Mouse (Mus musculus): Measurements from ENCODE around the gene Hpse.

Gene Hpse

DNA sequence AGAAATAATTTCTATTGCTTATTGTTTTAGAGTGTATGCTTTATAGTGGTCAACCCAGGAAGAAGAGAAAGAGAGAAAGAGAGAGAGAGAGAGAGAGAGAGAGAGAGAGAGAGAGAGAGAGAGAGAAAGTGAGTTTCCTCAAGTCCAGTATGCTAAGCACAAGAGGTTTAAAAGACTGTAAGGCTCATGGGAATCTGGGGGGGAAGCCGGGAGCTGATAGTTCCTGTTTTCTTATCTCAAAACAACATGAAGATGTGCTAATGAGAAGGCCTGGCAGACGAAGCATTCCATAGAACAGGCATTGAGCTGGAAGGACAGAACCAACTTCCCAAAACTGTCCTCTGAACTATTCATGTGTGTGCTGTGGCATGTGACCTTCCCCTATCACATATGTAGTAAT, 21.6 kb downstream of the Hpse start:
- ATAC-seq (ENCODE audit: insufficient number of reproducible peaks, low FRiP score, low TSS enrichment), result no peak

DNA sequence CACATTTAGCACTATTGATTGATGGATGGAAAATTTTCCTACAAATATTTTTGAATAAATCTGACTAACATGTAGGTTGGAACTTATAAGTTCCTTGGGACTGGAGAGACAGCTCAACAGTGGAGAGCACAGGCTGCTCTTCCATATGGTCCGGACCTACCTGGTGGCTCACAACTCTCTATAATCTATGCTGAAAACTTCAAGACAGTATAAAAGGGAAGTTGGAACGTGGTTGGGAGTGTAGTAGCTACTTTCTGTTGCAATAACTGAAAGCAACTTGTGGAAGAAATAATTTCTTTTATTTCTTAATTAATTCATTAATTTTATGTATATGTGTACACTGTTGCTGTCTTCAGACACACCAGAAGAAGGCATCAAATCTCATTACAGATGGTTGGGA, 22.1 kb downstream of the Hpse start:
- ATAC-seq (ENCODE audit: insufficient number of reproducible peaks, low FRiP score, low TSS enrichment), result no peak

DNA sequence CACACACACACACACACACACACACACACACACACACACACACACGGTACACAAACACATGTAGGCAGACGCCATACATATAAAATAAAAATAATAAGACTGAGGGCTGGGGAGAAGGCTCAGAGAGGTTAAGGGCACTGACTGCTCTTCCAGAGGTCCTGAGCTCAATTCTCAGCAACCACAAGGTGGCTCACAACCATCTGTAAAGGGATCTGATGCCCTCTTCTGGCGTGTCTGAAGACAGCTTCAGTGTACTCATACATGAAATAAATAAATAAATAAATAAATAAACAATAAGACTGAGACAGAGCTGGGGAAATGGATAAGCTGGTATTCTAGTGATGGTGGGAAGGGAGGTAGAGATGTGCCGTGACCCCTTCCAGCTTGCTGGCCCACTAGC, 33.9 kb downstream of the Hpse start:
- ATAC-seq (ENCODE audit: insufficient number of reproducible peaks, low FRiP score, low TSS enrichment), result no peak

DNA sequence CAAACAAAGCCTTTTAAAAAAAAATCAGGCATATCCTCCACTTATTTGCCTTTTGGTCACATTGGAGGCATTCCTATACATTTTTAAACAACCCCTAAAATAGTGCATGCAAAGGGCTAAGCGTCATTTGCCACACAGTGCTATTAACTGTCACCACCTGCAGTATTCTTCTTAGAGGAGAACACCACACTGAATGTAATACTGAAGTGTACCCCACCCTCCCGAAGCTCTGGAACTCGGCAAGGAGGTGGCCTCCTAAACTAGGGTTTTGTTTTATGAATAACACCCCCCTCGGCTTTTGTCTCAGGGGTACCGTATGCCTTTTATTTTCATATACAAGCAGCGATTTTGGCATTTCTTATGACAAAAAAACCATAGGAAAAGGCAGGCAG, 39.0 kb downstream of the Hpse start:
- no peak for ATAC-seq (ENCODE audit: insufficient number of reproducible peaks, low FRiP score, low TSS enrichment)

DNA sequence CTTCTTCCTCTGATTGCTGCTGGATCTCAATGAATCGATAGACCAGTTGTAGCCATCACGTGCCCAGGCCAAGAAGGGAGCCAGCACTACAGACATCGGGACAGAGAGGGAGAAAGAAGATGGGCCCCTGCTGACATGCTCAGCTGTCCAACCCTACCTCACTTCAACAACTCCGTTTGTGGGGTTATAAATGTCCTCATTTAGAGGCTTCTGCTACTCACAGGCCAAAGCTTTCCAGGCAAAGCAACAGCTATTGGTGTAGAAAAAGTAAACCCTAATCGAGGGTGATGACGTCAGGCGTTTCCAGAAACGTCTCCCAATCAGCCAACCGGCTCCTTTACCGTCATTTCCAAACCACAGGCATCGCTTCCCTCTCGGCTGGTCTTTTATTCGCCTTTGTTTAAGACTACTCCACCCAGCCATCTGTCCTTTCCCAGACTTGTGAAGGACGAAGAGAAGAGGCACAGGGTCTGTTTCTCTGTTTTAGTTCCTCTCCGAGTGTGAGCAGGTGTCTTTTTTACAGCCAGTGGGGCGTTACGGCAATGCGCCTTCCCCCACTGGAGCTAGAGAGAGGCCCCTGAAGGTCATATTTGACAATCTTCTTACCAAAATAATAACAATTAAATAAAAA, 39.5 kb downstream of the Hpse start:
- ATAC-seq (ENCODE audit: insufficient number of reproducible peaks, low FRiP score, low TSS enrichment), result no peak

DNA sequence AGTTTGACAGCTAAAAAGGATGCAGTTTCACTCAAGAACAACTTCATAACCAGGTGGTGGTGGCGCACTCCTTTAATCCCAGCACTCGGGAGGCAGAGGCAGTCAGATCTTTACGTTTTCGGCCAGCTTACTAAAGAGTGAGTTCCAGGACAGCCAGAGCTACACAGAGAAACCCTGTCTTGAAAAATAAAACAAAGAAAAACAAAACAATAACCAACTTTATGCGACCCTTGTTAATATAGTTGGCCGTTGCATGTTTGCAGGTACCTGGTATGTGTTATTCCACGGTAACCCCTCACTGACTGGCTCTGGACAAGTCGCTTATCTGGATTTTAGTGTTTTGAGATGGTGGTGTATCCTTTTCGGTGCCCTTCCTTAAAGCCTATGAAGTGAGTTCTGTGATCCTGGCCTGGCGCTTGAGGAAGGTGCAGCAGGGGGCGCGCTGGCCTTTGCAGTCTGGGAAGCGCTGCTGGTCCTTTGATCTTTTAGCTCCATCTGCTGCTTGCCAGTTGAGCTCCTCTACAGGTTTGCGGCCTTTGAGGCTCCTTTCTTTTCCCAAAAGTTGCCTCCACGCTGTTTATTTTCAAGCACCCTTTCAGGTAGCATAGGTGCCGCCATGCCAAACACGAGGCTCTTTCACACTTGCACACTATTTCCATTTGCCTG, 44.7 kb downstream of the Hpse start, which contains the start of gene Coq2:
Gene Coq2 (minus strand): TSS at position 430 of the 666 bp plus-strand sequence.
- peak; percentile 56; the same call in 1 of the 2 replicates for ATAC-seq (ENCODE audit: insufficient number of reproducible peaks, low FRiP score, low TSS enrichment)

DNA sequence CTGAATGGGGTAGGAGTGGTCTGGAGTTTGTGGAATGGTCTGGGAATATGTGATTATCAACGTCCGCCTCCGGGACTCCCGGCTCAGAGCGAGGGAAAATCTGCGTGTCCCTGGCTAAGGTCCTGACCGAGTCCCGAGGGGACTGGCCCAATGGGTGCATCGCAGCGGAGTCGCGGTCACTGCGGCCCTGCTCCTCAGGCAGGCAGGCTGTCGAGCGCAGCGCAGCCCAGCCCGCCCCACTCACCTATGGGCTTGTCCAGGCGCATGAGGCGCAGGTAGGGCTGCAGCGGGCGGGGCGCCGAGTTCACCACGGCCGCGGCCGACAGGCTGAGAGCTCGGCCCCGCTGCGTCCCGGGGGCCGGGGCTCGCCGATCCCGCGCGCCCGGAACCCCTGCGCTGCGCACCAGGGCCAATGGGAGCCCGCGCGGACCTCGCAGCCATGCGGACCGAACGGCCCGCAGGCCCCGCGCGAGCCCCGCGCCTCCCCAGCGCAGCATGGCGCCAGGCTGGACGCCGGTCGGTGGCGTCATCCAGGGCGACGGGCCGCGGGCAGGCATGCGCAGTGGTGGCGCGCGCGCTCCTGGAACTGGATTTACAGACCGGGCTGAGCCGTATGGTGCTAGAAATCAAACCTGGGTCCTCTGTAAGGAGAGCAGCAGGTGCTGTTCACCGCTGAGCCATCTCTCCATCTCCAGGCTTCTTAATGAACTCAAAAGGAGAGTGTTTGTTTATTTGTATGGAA, 45.6 kb downstream of the Hpse start:
- ATAC-seq (ENCODE audit: insufficient number of reproducible peaks, low FRiP score, low TSS enrichment), result peak; percentile 87

DNA sequence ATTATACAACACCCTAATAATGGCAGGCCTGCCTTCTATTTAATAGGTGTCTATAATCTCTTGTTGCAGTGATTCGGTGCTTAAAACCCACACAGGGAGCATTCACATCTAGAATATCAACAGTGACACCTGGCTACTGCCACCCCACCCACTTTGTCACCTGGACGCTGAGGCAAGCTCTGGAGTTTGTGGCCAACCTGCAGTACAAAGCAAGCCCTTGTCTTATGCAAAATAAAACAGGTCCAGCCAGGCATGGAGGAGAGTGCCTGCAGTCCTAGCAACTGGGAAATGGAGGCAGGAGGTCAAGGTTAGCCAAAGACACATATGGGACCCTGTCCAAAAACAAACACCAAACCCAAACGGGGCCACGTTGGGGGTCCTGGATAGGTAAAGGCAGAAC, 47.1 kb downstream of the Hpse start:
- ATAC-seq (ENCODE audit: insufficient number of reproducible peaks, low FRiP score, low TSS enrichment), result no peak

DNA sequence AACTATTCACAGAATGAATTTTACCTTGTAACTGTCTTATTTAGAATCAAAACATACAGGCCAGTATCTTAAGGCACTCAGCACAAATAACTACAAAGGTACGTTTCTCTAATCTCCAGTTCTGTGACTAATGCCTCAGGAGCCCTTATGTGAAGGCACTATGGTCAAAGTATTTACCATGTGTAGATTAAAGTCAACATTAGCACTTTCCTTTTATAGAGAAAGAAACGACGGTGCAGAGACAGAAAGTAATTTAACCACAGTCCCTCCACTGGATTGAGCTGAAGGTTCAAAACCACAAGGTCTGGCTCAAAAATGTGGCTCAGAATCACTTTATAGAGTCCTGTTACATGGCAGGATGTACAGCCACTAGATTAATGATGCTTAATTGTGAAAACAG, 47.6 kb downstream of the Hpse start:
- no peak for ATAC-seq (ENCODE audit: insufficient number of reproducible peaks, low FRiP score, low TSS enrichment)

DNA sequence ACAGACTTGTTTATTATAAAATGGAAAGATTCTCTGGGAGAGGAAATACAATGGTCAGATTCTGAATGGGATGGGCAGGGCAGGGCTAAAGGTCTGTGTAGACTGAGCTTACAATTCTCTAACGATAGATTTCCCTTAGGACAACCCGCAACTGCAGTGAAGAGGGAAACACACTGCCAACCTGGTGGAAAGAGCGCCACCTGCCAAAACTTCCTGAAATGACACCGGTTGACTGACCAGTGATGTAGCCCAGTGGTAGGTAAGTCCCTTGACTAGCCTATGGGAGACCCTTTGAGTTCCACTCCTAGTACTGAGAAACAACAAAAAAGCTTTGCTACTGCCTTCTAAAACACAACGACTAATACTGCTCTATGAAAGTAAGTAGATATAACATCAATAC, 48.1 kb downstream of the Hpse start:
- no peak for ATAC-seq (ENCODE audit: insufficient number of reproducible peaks, low FRiP score, low TSS enrichment)

DNA sequence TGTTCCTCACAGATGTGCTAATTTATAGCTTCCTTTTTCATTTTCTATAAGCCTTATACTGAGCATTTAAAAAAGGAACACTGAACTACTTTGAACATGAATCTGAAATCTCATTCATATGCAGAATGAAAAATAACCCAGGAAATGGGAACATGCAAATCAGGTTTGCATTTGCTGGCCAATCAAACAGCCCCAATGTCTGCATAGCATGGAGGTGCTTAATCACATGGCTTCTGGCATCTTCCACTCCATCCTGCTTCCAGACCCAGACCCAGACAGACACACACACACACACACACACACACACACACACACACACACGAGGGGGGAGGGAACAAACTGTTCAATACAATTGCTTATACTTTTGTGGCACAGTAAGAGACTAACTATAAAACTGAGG, 52.6 kb downstream of the Hpse start:
- ATAC-seq (ENCODE audit: insufficient number of reproducible peaks, low FRiP score, low TSS enrichment), result no peak

DNA sequence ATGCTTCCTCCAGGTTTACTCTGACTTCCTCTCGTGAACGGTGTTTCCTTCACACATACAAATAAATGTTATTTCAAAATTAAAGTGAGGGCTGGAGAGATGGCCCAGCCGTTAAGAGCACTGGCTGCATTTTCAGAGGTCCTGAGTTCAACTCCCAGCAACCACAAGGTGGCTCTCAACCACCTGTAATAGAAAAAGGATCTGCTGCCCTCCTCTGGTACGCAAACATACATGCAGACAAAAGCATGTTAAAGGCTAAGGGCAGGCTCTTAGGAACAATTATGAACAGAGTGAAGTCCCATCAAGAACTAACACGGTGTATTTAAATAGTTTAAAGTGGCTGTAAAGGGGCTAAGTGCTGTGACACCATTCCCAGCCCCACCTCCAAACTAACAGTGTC, 55.7 kb downstream of the Hpse start:
- no peak for ATAC-seq (ENCODE audit: insufficient number of reproducible peaks, low FRiP score, low TSS enrichment)

DNA sequence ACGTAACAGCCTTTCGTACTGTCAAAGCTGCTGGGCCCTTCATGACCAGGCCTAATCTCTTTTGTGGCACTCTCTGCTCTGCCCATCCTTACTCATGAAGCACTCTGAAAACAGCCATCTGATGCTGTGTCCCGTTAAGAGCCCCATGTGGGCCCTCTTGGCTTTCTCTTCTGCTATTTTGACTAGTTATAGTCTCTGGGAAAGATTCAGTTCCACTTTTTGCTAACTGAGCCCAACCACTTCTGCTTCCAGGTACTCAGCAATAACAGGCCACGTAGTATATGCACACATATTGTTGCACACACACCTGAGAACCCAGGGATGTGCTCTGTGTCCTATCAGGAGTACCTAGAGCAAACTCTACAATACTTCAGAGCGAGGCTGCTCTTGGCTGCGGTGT, 56.5 kb downstream of the Hpse start:
- no peak for ATAC-seq (ENCODE audit: insufficient number of reproducible peaks, low FRiP score, low TSS enrichment)

DNA sequence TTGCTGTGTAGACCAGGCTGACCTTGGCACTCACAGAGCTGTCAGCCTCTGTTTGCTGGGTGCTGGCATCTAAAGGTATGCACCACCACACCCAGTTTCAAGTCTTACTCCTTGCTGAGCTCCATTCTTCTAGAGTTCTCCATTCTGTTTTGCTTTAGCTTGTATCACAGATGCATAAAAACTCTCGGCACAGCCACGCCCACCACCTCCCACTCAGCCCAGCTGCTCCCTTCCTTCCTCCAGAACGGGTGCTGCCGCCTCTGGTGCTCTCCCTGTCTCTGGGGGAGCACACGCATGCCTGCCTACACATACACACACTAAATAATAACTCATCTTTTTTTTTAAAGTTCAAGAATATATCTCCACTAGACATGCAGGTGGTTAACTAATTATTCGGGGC, 61.1 kb downstream of the Hpse start:
- no peak for ATAC-seq (ENCODE audit: insufficient number of reproducible peaks, low FRiP score, low TSS enrichment)

DNA sequence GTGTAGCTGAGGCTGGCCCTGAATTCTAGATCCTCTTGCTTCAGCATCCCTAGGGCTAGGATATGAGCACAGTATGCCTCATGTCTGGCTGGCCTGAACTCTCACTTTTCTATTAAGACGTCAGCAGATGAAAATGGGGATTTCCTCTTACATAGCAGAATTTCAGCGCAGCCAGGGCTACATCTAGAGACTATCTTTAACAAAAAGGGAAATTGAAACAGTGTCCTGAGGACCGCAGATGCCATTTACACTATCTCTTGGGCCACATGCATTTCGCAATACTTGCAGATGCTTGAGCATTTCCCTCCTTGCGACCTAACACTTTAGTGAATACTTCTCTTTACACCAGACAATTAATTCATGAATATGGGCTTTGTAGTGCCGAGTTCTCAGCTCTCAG, 63.2 kb downstream of the Hpse start:
- no peak for ATAC-seq (ENCODE audit: insufficient number of reproducible peaks, low FRiP score, low TSS enrichment)

DNA sequence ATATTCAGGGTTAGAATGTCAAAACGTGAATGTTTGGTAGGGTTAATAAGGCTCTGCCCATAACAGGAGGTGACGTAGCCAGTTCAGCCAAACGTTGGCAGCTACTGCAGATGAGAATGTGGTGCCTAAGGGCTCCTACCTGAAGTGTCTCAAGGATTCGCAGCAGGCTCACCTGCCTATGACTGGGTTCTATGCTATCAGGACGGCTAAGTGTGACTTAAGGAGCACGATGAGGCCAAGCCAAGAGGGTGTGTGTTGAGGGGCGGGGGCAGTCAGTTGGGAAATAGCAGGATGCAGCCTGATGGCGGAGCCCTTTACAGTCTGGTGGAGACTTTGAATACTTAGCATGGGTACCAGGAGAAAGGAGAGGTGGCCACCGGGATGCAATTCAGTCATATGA, 67.2 kb downstream of the Hpse start:
- ATAC-seq (ENCODE audit: insufficient number of reproducible peaks, low FRiP score, low TSS enrichment), result no peak

DNA sequence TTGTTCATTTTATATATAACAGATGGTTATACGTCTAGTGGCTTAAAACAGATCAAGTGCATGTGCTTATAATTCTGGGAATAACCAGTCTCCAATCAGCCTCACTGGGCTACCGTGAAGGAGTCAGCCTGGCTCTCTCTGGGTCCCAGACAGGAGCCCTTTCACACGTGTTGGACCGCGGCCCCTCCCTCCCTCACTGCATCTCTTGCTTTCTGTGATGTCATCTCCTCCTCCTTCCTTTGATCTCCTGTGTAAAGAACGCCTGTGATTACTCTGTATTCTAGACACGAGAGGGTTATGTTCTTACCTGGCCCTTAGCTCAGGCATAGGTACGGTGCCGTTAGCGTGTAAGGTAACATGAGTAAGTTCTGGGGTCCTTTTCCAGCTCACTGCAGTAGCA, 68.0 kb downstream of the Hpse start:
- no peak for ATAC-seq (ENCODE audit: insufficient number of reproducible peaks, low FRiP score, low TSS enrichment)

DNA sequence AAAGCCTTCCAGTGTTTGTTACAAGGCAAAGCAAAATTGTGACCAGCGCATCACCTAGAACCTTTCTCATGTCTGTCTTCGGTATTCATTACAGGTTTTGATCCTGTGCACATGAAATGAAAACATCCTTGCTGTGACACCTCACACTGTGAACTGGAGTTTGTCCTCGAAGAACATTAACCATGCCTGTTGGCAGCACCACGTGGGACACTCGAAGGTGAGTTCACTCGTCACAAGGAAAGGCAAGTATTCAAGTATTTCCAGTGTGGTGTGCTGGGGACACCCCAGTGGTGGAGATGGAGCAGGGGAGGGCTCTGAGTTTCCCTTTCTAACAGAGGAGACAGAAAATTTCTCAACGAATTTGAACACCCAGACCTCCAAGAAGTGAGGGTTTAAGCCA, 68.5 kb downstream of the Hpse start:
- no peak for ATAC-seq (ENCODE audit: insufficient number of reproducible peaks, low FRiP score, low TSS enrichment)

DNA sequence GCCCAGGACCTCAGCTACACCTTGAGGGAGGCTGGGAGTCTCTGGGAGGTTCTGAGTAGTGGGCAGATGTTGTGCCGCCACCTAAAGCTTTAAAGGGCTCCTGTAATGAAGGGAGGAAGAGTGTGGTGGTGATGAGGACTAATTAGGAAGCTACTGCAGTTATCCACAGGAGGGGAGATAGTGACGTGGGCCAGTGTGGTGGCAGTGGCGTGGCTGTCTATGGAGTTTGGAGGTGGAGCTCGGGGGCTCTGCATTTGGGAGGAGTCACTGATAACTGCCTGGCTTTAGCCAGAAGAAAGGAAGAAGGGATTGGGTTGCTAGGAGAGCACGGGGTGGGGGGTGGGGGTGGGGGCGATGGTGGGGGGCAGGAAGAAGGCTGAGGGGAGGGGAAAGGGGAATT, 71.0 kb downstream of the Hpse start:
- ATAC-seq (ENCODE audit: insufficient number of reproducible peaks, low FRiP score, low TSS enrichment), result no peak

DNA sequence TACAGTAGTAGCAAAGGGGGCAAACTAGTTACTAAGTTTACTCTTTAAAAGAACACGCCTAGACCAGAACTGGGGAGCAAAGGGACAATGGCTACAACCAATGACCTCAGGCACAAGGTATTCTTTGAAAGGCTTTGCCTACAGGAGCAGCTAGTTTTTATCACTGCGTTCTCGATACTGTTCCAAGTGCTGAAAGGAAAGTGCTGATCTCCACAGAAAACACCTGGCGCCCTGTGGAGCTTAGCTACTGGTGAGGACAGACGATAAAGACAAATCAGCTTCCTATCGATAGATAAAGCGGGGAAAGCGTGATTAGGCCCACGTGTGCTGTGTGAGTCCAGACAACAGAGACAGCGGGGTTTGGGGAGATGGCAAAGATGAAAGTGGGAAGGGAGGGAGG, 71.5 kb downstream of the Hpse start:
- ATAC-seq (ENCODE audit: insufficient number of reproducible peaks, low FRiP score, low TSS enrichment), result no peak

DNA sequence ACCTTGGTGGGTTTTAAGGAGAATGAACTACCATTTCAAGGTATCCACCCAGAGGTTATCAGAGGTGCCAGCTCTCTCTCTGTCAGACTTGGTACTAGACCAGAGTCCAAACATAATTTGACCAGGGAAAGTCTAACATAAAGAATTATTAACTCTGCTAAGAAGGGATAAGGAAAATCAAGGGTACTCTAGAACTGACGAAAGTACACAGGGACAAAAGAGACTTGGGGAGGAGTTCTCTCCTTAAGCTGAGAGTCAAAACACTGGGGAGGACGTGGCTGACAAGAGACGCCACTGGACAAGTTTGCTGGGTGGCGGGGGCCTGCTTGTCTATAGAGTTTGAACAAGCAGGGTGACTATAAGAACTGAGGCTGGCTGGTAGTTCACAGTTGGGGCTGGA, 73.0 kb downstream of the Hpse start:
- ATAC-seq (ENCODE audit: insufficient number of reproducible peaks, low FRiP score, low TSS enrichment), result no peak

Data from cerebellum, adult (tissue).